Mouse (Mus musculus) testis, adult 2 months (tissue): Measurements from ENCODE around the gene Cited2. TPM values are rescaled to one million over a fixed set of nuclear protein-coding genes. Genes with fewer than 3 reads are reported as not detected.

Experiments used
- H3K27ac ChIP-seq: fragments of 200-500 bp; 2 replicates; pipeline ENCODE4 v1.5.1; 2012; ENCODE audit warnings: low read depth, low read length; ENCODE audit not compliant: control insufficient read depth, insufficient read depth
- H3K27me3 ChIP-seq: fragments of 200-500 bp; 2 replicates; pipeline ENCODE4 v1.6.1; 2012; ENCODE audit warnings: mild to moderate bottlenecking, low read length, moderate library complexity; ENCODE audit not compliant: control insufficient read depth, insufficient read depth
- H3K36me3 ChIP-seq: fragments of 200-500 bp; 2 replicates; pipeline ENCODE4 v1.6.1; 2012; ENCODE audit warnings: mild to moderate bottlenecking, low read length; ENCODE audit not compliant: control insufficient read depth, insufficient read depth
- H3K4me1 ChIP-seq: fragments of 200-500 bp; 2 replicates; pipeline ENCODE4 v1.6.1; 2012; ENCODE audit warnings: low read length; ENCODE audit not compliant: control insufficient read depth, insufficient read depth
- H3K4me3 ChIP-seq: fragments of 200-500 bp; 2 replicates; pipeline ENCODE4 v1.5.1; 2012; ENCODE audit warnings: low read depth, mild to moderate bottlenecking, low read length, moderate library complexity, mixed read lengths; ENCODE audit not compliant: control insufficient read depth
- CTCF ChIP-seq: fragments of 200-500 bp; IDR thresholded peaks from 2 replicates; pipeline ENCODE4 v1.5.1; 2012; ENCODE audit warnings: low read depth, mild to moderate bottlenecking, inconsistent platforms, low read length, moderate library complexity; ENCODE audit not compliant: control insufficient read depth, insufficient read depth, insufficient replicate concordance
- POLR2A ChIP-seq: fragments of 200-500 bp; IDR thresholded peaks from 2 replicates; pipeline ENCODE4 v1.6.1; 2012; ENCODE audit warnings: low read depth, mild to moderate bottlenecking, inconsistent platforms, low read length, moderate library complexity; ENCODE audit not compliant: control insufficient read depth
- polyA plus RNA-seq: library from polyadenylated mRNA; depleted of rRNA; stranded (reverse); fragments of >200 nt; gene quantifications from 2 replicates; pipeline ENCODE4 v1.2.3, GENCODE M21; 2012; rRNA removed

Gene Cited2
- 15.5 and 16.1 TPM in 2 replicates for polyA plus RNA-seq

DNA sequence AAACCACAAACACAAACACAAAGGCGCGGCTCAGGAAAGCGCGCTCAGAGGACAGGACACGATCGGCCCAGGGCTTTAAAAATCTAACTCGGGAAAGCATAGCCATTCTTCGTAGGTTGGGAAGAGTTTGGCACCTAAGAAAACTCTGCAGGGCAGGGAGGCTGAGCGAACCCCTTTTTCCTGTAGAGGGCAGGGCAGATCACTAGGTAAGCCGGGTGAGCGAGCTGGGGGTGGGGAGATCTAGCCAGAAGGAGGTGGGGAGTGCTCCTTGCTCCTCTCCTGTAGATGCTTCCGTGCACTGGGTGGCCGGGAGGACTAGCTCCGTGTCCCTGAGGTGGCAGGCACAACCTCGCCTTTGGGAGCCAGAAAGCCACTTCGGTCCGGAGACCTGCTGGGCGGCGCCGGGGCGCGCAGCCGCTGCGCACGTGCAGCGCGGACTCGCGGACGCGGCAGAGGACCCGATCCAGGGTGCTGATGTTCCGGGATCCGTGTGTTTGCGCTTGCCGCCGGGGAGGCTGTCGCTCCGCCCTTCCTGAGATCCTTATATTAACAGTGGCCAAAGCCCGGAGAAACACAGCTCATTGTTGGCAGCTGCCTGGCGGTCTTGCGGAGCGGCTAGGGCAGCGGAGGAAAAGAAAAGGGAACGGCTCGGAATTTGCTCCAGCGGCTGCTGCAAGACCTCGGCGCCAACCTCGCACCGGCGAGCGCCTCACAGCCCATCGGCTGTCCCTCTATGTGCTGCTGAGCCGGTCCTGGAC is at the start of gene Cited2:
TSS of gene Cited2 (plus strand) at position 566 of the 758 bp plus-strand sequence.
- H3K36me3 ChIP-seq = no peaks in the 10 kb centered on the region
- H3K27me3 ChIP-seq = no peaks in the 10 kb centered on the region
- H3K4me1 ChIP-seq = peaks cover 14% of the 10 kb centered on the region
- H3K4me3 ChIP-seq = peak within 1 kb of the TSS; percentile 91
- peak within 1 kb of the TSS; percentile 89 for H3K27ac ChIP-seq
- TF ChIP-seq CTCF (no peak), POLR2A (peak; percentile 94)

DNA sequence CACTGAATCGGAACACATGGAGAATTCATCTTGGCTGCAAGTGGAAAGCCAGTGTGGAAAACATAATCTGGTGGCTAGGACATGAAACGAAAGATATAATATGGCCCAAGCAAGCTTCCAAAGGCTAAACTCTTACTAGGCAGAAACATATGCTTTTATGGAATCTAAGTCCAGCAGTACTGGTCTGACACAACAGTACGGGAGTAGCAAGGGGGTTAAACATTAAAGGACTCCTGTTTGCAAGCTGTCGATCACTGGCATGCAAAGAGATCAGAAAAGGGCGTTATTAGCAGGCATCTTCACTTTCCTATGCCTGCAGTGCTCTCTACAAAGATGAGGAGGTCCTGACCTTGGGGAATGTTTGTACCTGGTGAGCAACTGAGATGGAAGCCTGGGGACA is 48.6 kb upstream of the Cited2 start:
- TF ChIP-seq POLR2A (no peak), CTCF (no peak)
- no peaks in the 10 kb centered on the region for H3K4me1 ChIP-seq
- no peak overlapping the region for H3K27ac ChIP-seq
- no peak overlapping the region for H3K4me3 ChIP-seq
- H3K36me3 ChIP-seq = no peaks in the 10 kb centered on the region
- H3K27me3 ChIP-seq = no peaks in the 10 kb centered on the region

DNA sequence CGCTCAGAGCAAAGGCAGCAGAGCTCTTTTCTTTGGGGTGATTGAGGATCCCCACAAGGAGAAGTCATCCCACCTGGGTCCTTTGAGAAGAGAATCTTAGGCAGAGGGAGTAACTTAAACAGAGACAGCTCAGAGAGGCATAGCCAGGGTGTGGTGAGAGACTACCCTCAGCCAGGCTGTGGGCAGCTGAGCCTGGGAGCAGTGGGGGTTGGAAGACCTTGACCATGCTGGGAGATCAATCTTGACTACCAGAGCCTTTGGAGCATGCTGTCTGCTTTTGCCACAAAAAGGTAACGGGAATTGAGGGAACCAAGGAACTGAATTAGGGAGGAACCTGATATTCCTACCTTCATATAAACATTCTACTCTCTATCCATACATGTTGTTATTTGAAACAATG is 48.1 kb upstream of the Cited2 start:
- Histone ChIP-seq H3K36me3 (no peaks in the 10 kb centered on the region), H3K27ac (no peak overlapping the region), H3K4me3 (no peak overlapping the region), H3K27me3 (no peaks in the 10 kb centered on the region), H3K4me1 (no peaks in the 10 kb centered on the region)
- TF ChIP-seq CTCF (no peak), POLR2A (no peak)

DNA sequence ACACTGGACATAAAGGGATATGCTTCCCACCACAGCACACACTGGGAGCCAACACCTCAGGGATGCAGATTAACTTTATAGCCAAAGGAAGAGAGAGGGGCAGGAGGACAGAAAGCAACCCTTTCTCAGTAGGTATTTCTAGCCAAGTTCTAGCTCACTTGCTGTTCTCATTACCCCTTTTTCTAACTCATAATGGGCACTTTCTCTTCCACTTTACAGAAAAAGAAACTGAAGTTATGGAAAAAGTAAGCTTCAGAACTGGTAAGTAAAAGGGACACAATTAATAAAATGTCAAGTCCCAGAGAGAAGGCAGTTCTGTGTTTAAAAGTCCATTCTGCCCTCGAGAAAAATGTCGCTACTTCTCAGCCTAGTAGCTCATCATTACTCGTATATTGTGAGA is 46.6 kb upstream of the Cited2 start:
- Histone ChIP-seq H3K27me3 (no peaks in the 10 kb centered on the region), H3K4me1 (no peaks in the 10 kb centered on the region), H3K4me3 (no peak overlapping the region), H3K36me3 (no peaks in the 10 kb centered on the region), H3K27ac (no peak overlapping the region)
- TF ChIP-seq CTCF (no peak), POLR2A (no peak)

DNA sequence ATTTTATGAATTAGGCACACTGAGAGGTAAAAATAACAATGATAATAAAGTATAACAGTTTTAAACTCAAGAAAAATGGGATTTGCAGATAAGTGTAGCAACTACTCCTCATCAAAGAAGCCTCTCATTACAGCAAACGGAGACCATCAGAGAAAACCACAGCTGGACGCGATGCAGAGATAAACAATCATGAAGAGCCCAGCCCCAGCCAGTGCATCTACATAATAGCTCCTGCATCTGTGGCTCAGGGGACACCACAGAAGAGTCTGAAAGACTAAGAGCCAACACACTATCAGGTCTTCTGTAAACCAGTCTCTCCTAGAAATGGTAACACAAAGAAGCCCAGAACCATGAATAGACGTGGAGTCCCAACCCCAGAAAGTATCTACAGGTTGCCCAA is 45.7 kb upstream of the Cited2 start:
- no peak for TF ChIP-seq POLR2A
- TF ChIP-seq CTCF = no peak
- H3K36me3 ChIP-seq = no peaks in the 10 kb centered on the region
- no peak overlapping the region for H3K4me3 ChIP-seq
- H3K27me3 ChIP-seq = no peaks in the 10 kb centered on the region
- no peaks in the 10 kb centered on the region for H3K4me1 ChIP-seq
- H3K27ac ChIP-seq = no peak overlapping the region

DNA sequence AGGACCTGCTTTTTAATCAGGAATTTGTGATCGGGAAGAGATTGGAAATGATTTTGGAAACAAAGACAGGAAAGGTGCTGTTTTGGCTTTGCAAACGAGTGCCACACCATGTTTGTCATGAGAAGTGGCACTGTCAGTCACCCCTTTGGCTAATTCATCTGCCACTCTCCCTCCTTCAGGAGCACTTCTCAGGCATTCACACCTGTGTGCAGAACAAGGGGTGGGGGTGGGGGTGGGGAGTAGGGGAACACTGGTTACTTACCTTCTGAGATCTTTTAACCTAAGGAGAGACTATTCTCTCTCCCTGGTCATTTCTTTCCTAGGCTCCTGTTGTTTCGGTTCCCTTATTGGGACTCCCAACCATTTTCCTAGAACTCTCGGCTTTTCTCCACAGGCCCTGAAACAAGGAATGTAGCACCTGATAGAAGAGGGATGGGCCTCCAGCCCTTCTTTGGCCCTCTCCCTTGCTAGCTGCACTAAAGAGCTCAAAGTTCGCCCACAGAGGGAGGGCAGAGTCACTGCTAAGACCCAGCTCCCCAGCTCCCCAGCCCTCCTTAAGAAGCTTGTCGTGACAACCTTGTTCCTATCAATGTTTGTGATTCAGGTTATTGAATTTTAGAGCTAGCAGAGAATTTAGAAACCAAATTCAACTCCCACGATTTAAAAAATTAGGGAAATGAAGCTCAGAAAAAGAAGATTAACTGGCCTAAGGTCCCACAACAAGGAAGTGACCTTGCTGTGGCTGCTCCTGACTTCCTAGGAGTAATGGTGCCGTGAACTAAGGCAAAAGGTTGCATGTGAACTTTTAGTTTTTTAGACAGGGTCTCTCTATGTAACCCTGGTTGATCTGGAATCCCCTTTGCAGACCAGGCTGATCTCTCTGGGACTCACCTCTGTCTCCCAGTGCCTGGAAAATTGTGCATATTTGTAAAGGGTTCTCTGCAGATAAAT is 42.3 kb upstream of the Cited2 start:
- Histone ChIP-seq H3K36me3 (no peaks in the 10 kb centered on the region), H3K4me1 (no peaks in the 10 kb centered on the region), H3K4me3 (no peak overlapping the region), H3K27ac (no peak overlapping the region), H3K27me3 (no peaks in the 10 kb centered on the region)
- no peak for TF ChIP-seq POLR2A

DNA sequence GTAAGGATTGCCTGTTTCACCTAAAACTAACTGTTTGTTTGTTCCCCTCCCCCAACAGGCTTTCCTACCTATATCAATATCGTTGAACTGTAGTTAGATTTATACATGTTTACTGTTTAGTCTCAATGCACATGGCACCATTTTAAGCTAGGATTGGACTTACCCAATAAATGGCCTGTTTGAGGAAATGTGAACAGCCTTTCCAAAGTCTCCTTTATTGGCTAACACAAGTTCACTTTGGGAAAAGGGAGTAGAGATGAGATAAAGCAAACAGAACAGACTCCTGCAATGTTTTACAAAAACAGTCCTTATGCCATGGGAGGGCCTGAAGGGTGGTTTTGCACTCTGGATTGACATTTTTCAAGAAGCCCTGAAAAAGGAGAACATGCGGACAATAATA is 41.6 kb upstream of the Cited2 start:
- H3K4me3 ChIP-seq = no peak overlapping the region
- TF ChIP-seq POLR2A = no peak
- TF ChIP-seq CTCF = no peak
- H3K36me3 ChIP-seq = no peaks in the 10 kb centered on the region
- no peaks in the 10 kb centered on the region for H3K27me3 ChIP-seq
- H3K4me1 ChIP-seq = no peaks in the 10 kb centered on the region
- no peak overlapping the region for H3K27ac ChIP-seq

DNA sequence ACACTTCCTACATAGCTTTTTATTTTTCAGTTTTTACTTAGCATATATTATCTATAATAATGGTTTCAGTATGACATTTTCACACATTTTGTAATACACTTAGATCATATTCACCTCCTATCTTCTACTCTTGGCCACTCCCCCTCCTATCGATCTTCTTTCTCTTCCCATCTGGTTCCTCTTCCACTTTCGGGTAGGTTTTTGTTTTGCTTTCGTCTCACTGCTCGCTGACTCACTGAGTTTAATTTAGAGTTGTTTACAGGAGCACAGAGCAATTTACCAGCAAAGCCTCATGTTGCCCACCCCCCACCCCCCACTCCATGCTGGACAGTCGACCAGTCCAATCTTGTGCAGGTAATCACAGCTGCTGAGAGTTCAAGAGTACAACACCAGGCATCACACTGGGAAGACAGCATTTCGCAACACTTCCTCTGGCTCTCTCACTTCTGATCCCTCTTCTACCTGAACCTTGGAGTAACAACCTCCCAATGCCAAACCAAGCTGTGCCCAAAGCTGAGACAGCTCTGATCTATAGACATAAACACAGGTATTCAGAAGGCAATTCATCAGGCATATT is 39.1 kb upstream of the Cited2 start:
- no peaks in the 10 kb centered on the region for H3K36me3 ChIP-seq
- no peak overlapping the region for H3K27ac ChIP-seq
- no peaks in the 10 kb centered on the region for H3K27me3 ChIP-seq
- H3K4me3 ChIP-seq = no peak overlapping the region
- H3K4me1 ChIP-seq = no peaks in the 10 kb centered on the region
- TF ChIP-seq POLR2A = no peak
- TF ChIP-seq CTCF = no peak
